Mouse (Mus musculus): ENCODE measurements around the gene Scnn1a. TPM values are rescaled to one million over a fixed set of nuclear protein-coding genes. Genes with fewer than 3 reads are reported as not detected.
"Not testable (repeated sequence)": the region's sequence is repeated elsewhere in the genome, so short reads cannot be mapped to it uniquely, and the experiment has no call there.

Gene Scnn1a
- 1 to 10 TPM; 1.2 to 1.7 TPM for total RNA-seq (2021)
- polyA plus RNA-seq (2012; rRNA removed) = 1.9 and 2.5 TPM in 2 replicates
- long read RNA-seq, partial matches to known transcripts = 1 of 1 reads
- long read RNA-seq, other reads (novel, unspliced or antisense) = 0 of 1 reads

- DNase-seq = no peak
Measured at GRCm38 (mm10) chr6:125320323-125320722, at the start of gene Scnn1a. Scnn1a (plus strand) TSS chr6:125320659.

- peak; percentile 93 for DNase-seq
Measured at GRCm38 (mm10) chr6:125271455-125272227, 48.8 kb upstream of the Scnn1a start.

GRCm38 (mm10) chr6:125272228-125272785 is 48.2 kb upstream of the Scnn1a start:
- DNase-seq = no peak

- peak; percentile 43 for DNase-seq
Measured at GRCm38 (mm10) chr6:125274841-125275563, 45.5 kb upstream of the Scnn1a start.

- no peak for DNase-seq
Measured at GRCm38 (mm10) chr6:125279729-125280128, 40.7 kb upstream of the Scnn1a start.

GRCm38 (mm10) chr6:125282721-125283120 is 37.7 kb upstream of the Scnn1a start:
- DNase-seq = not testable (repeated sequence)

- DNase-seq = no peak
Measured at GRCm38 (mm10) chr6:125284250-125284649, 36.2 kb upstream of the Scnn1a start.

- DNase-seq = no peak
Measured at GRCm38 (mm10) chr6:125284751-125285150, 35.7 kb upstream of the Scnn1a start.

GRCm38 (mm10) chr6:125285890-125286289 is 34.6 kb upstream of the Scnn1a start, which contains the start of gene Tuba3a:
Tuba3a (minus strand) TSS chr6:125286042.
- no peak for DNase-seq

- no peak for DNase-seq
Measured at GRCm38 (mm10) chr6:125286944-125287343, 33.5 kb upstream of the Scnn1a start.

GRCm38 (mm10) chr6:125288730-125289129 is 31.7 kb upstream of the Scnn1a start:
- DNase-seq = no peak

- no peak for DNase-seq
Measured at GRCm38 (mm10) chr6:125291329-125291728, 29.1 kb upstream of the Scnn1a start.

- no peak for DNase-seq
Measured at GRCm38 (mm10) chr6:125292256-125292655, 28.2 kb upstream of the Scnn1a start.

- DNase-seq = no peak
Measured at GRCm38 (mm10) chr6:125294049-125294448, 26.4 kb upstream of the Scnn1a start.

- no peak for DNase-seq
Measured at GRCm38 (mm10) chr6:125297149-125297820, 23.2 kb upstream of the Scnn1a start.

- DNase-seq = no peak
Measured at GRCm38 (mm10) chr6:125300982-125301381, 19.5 kb upstream of the Scnn1a start.

GRCm38 (mm10) chr6:125302231-125302982 is 18.1 kb upstream of the Scnn1a start:
- no peak for DNase-seq

GRCm38 (mm10) chr6:125303242-125303641 is 17.2 kb upstream of the Scnn1a start:
- no peak for DNase-seq

GRCm38 (mm10) chr6:125304408-125304807 is 16.1 kb upstream of the Scnn1a start:
- not testable (repeated sequence) for DNase-seq

GRCm38 (mm10) chr6:125305465-125305864 is 15.0 kb upstream of the Scnn1a start:
- DNase-seq = no peak

- no peak for DNase-seq
Measured at GRCm38 (mm10) chr6:125307091-125307490, 13.4 kb upstream of the Scnn1a start.

All from adrenal gland, adult 2 months (tissue).